Mouse (Mus musculus) liver, postnatal 0 days (tissue): Measurements from ENCODE around the gene Egflam.

ENCODE experiments used
- CTCF ChIP-seq: sonication (generic); IDR thresholded peaks from 2 replicates; pipeline ENCODE4 v1.5.1; 2016; ENCODE audit warnings: antibody characterized with exemption, low read depth
- EP300 ChIP-seq: IDR thresholded peaks from 2 replicates; pipeline ENCODE4 v1.6.1; 2016; ENCODE audit warnings: antibody characterized with exemption, low read depth, mild to moderate bottlenecking

DNA sequence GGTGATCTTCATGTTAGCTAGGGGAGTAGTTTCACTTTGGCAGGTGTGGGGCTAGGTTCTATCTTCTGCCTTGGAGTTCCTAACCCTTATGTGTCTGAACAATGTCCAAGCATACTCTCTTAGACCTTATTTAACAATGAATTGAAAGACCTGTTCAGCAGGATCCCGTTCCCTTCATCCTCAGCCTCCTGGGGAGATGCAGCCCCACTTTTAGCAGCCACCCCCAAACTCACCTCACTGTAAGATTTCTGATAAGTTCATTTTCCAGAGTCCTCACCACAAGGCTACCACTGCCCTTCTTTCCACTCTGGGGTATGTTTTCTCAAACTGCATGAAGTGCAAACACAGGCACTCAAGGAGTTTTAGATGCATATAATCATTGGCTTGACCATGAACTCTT, 136.8 kb downstream of the Egflam start:
- TF ChIP-seq CTCF (no peak), EP300 (no peak)
